Mouse (Mus musculus) heart, embryonic 12.5 days (tissue): ENCODE measurements around the gene Tardbp. TPM values are rescaled to one million over a fixed set of nuclear protein-coding genes. Genes with fewer than 3 reads are reported as not detected.

Experiments
- ATAC-seq: fragments of 200-750 bp; cut with Nextera tagmentation; 2 replicates; pipeline ENCODE4 v1.8.0; 2017; ENCODE audit warnings: moderate TSS enrichment, moderate library complexity; ENCODE audit not compliant: insufficient number of reproducible peaks, low FRiP score
- H3K27ac ChIP-seq: fragments of 300-500 bp; sonication (generic); 2 replicates; pipeline ENCODE4 v1.5.1; 2016; ENCODE audit warnings: mild to moderate bottlenecking, moderate library complexity; ENCODE audit not compliant: poor library complexity, severe bottlenecking
- H3K27me3 ChIP-seq: fragments of 300-500 bp; sonication (generic); replicated peaks from 2 replicates; pipeline ENCODE4 v1.6.1; 2016; ENCODE audit warnings: mild to moderate bottlenecking, moderate library complexity
- H3K36me3 ChIP-seq: fragments of 300-500 bp; sonication (generic); 2 replicates; pipeline ENCODE4 v1.6.1; 2016; ENCODE audit warnings: mild to moderate bottlenecking, moderate library complexity
- H3K4me1 ChIP-seq: fragments of 300-500 bp; sonication (generic); replicated peaks from 2 replicates; pipeline ENCODE4 v1.6.1; 2016; ENCODE audit warnings: mild to moderate bottlenecking
- H3K4me2 ChIP-seq: fragments of 300-500 bp; sonication (generic); 2 replicates; pipeline ENCODE4 v1.6.1; 2016; ENCODE audit warnings: mild to moderate bottlenecking, moderate library complexity
- H3K4me3 ChIP-seq: fragments of 300-500 bp; sonication (generic); 2 replicates; pipeline ENCODE4 v1.5.1; 2016; ENCODE audit warnings: mild to moderate bottlenecking
- H3K9ac ChIP-seq: fragments of 300-500 bp; sonication (generic); 2 replicates; pipeline ENCODE4 v1.6.1; 2016; ENCODE audit warnings: mild to moderate bottlenecking, moderate library complexity
- H3K9me3 ChIP-seq: fragments of 300-500 bp; sonication (generic); replicated peaks from 2 replicates; pipeline ENCODE4 v1.6.1; 2016; ENCODE audit warnings: mild to moderate bottlenecking, moderate library complexity
- WGBS: fragments of 180-500 bp; shearing (Covaris S2); methylation state at CpG from one replicate; pipeline ENCODE4 v1.1.7; 2016; 5-methylcytosine and 5-hydroxymethylcytosine counted together
- polyA plus RNA-seq: library from polyadenylated mRNA; unstranded; fragments of >200 nt; fragmentation: Nextera tagmentation; extraction: Ambion mirVana; gene quantifications from 2 replicates; pipeline ENCODE4 v1.2.1, GENCODE M21; 2016

The Tardbp gene
- polyA plus RNA-seq, 1 experiment from 2014 or later: 211 TPM

DNA sequence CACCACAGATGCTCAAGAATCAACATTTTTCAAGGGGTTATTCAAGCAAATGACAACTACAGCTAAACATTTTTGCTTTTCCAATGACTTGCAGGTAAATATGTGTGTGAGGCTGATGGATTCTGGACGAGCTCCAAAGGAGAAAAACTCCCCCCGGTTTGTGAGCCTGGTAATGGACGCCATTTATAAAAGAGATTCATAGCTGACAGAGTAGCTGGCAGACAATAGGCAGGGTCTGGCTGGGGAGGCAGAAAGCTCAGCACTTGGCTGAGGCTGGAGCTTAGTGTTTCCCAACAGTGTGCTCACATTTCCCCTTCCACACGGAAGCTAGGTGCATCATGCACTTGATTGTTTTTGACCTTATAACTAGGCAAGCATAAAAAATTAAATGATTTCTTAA lies 14.3 kb downstream of the Tardbp start:
- Histone ChIP-seq H3K27ac (no peak overlapping the region), H3K9me3 (no peaks in the 10 kb centered on the region), H3K9ac (no peak overlapping the region), H3K4me3 (no peak overlapping the region), H3K4me2 (no peak overlapping the region), H3K36me3 (peaks cover 59% of the 10 kb centered on the region), H3K27me3 (no peaks in the 10 kb centered on the region), H3K4me1 (peaks cover 28% of the 10 kb centered on the region)
- WGBS: 71% methylated on average over 4 of the region's 4 CpGs
- ATAC-seq: no peak

- Histone ChIP-seq H3K9ac (no peak overlapping the region), H3K27me3 (no peaks in the 10 kb centered on the region), H3K4me2 (no peak overlapping the region), H3K4me1 (peaks cover 28% of the 10 kb centered on the region), H3K9me3 (no peaks in the 10 kb centered on the region), H3K36me3 (peaks cover 48% of the 10 kb centered on the region), H3K27ac (no peak overlapping the region), H3K4me3 (no peak overlapping the region)
- WGBS: 66% methylated on average over 5 of the region's 5 CpGs
- ATAC-seq: no peak
Observed at GRCm38 (mm10) chr4:148610631-148611364, 16.0 kb downstream of the Tardbp start.

DNA sequence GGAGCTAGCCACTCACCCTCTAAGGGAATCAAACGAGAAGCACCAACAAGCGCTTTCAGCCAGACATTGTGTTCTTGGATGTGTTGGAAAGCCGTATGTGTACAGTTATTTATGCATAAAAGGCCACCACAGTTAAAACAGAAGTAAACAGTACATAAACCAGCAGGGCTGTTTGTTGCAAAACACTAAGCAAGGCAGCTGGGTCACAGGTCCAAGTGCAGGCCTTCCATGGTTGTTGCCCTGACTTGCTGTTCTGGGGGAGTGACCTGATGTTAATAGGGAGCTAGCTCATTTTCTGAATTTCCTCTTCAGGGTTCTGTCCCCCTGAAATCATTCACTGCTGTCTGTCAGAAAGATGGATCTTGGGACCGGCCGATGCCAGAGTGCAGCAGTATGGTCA lies 17.0 kb downstream of the Tardbp start:
- Histone ChIP-seq H3K27me3 (no peaks in the 10 kb centered on the region), H3K4me3 (no peak overlapping the region), H3K9ac (no peak overlapping the region), H3K36me3 (peaks cover 38% of the 10 kb centered on the region), H3K4me1 (peaks cover 28% of the 10 kb centered on the region), H3K9me3 (no peaks in the 10 kb centered on the region), H3K27ac (no peak overlapping the region), H3K4me2 (no peak overlapping the region)
- no peak for ATAC-seq
- 85% methylated on average over 5 of the region's 5 CpGs for WGBS

DNA sequence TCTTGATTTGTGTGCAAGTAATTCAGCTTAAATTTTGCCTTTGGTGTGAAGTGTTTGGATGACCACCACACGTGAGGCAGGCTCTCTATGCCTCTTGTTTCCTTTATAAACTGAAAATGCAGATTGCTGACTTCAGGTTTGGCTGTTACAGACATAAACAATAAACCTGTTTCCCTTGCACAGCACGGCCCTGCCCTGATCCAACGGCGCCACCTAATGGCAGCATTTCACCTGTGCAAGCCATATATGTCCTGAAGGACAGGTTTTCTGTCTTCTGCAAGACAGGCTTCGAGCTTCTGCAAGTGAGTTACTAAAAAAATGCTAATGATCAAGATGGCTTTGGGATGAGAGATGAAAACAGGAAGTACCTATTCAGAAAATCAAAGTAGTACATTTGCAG lies 19.1 kb downstream of the Tardbp start:
- ATAC-seq: no peak
- Histone ChIP-seq H3K36me3 (peaks cover 20% of the 10 kb centered on the region), H3K27me3 (no peaks in the 10 kb centered on the region), H3K27ac (peak overlapping the region; percentile 28; the same call in 1 of the 2 replicates), H3K9me3 (no peaks in the 10 kb centered on the region), H3K4me1 (peaks cover 23% of the 10 kb centered on the region; the same call in 1 of the 2 replicates), H3K4me3 (no peak overlapping the region), H3K9ac (no peak overlapping the region), H3K4me2 (no peak overlapping the region)
- 26% methylated on average over 5 of the region's 5 CpGs for WGBS

GRCm38 (mm10) chr4:148604541-148605165 lies 22.2 kb downstream of the Tardbp start:
- WGBS: 82% methylated on average over 3 of the region's 3 CpGs
- H3K9me3 ChIP-seq: no peaks in the 10 kb centered on the region
- H3K4me3 ChIP-seq: no peak overlapping the region
- no peak overlapping the region for H3K27ac ChIP-seq
- peaks cover 12% of the 10 kb centered on the region; the same call in 1 of the 2 replicates for H3K4me1 ChIP-seq
- no peak for ATAC-seq
- no peaks in the 10 kb centered on the region for H3K27me3 ChIP-seq
- no peak overlapping the region for H3K9ac ChIP-seq
- H3K4me2 ChIP-seq: no peak overlapping the region
- H3K36me3 ChIP-seq: peaks cover 4% of the 10 kb centered on the region; the same call in 1 of the 2 replicates

GRCm38 (mm10) chr4:148604141-148604540 lies 22.7 kb downstream of the Tardbp start:
- no peaks in the 10 kb centered on the region for H3K27me3 ChIP-seq
- H3K9ac ChIP-seq: no peak overlapping the region; the same call in 1 of the 2 replicates
- no peak overlapping the region for H3K4me3 ChIP-seq
- no peak overlapping the region for H3K27ac ChIP-seq
- ATAC-seq: no peak
- H3K9me3 ChIP-seq: 0 out of 2 replicates have a peak, but pooled peaks cover 3% of the 10 kb centered on the region
- no peak overlapping the region for H3K4me2 ChIP-seq
- WGBS: 67% methylated on average over 7 of the region's 7 CpGs
- H3K4me1 ChIP-seq: peaks cover 11% of the 10 kb centered on the region; the same call in 1 of the 2 replicates
- H3K36me3 ChIP-seq: peaks cover 9% of the 10 kb centered on the region

DNA sequence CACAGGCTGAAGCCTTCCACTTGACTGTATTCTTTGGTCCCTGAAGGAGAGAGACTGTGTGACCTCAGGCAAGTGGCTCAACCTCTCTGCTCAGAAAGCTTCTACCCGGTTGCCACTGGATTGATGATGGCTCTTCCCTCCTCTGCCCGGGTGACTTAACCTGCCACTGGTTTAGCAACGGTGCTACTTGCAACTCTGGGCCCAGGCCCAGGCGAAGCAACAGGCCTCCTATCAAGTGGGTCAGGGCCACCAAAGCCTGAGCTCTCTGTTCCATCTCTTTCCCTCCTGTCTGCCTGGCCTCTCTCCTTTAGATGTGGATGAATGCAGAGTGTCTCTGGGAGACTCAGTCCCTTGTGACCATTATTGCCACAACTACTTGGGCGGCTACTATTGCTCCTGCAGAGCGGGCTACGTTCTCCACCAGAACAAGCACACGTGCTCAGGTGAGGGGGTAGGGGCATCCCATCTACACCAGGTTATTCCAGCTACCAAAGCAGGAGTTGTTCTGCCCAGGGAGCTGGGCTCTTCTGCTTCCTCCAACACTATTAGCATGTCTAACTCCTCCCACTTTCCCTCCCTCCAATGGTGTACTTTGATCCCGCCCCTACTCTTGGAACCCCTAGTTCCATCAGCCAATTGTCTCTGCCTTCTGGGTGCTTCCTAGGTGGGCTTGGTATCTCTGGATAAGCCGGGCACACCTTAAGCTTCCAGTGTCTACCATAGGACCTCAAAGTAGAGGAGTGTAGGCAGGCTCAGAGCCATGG lies 23.3 kb downstream of the Tardbp start:
- H3K9ac ChIP-seq: no peak overlapping the region; the same call in 1 of the 2 replicates
- H3K9me3 ChIP-seq: 0 out of 2 replicates have a peak, but pooled peaks cover 7% of the 10 kb centered on the region
- H3K36me3 ChIP-seq: peaks cover 14% of the 10 kb centered on the region
- WGBS: 68% methylated on average over 10 of the region's 10 CpGs
- no peak overlapping the region for H3K4me2 ChIP-seq
- ATAC-seq: no peak
- H3K27ac ChIP-seq: no peak overlapping the region
- H3K27me3 ChIP-seq: no peaks in the 10 kb centered on the region
- H3K4me1 ChIP-seq: peaks cover 5% of the 10 kb centered on the region; the same call in 1 of the 2 replicates
- no peak overlapping the region for H3K4me3 ChIP-seq

DNA sequence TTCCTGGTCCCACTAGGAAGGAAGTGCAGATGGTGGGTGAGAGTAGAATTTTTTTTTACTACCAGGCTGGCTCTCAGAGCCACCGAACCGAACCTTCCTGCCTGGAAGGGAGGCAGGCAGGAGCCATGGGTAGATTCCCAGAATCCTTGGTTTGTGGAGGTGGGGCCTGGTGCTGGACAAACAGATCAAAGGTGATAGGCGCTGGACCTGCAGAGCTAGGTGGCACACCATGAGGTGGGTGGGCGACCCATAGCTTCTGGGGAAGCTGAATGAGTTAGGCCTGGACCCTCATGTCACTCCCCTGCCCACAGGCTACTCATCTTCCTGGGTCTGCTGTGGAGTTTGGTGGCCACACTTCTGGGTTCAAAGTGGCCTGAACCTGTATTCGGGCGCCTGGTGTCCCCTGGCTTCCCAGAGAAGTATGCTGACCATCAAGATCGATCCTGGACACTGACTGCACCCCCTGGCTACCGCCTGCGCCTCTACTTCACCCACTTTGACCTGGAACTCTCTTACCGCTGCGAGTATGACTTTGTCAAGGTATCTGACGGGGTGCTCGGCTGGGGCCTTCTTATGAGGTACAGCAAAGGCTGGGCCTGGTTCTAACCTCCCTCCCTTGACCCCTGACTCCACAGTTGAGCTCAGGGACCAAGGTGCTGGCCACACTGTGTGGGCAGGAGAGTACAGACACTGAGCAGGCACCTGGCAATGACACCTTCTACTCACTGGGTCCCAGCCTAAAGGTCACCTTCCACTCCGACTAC lies 24.3 kb downstream of the Tardbp start, which contains the start of gene Masp2:
Gene Masp2 (plus strand): TSS at position 198 of the 764 bp plus-strand sequence.
- H3K27me3 ChIP-seq: no peaks in the 10 kb centered on the region
- no peaks in the 10 kb centered on the region for H3K4me1 ChIP-seq
- H3K4me2 ChIP-seq: no peak within 1 kb of the TSS
- no peak within 1 kb of the TSS for H3K9ac ChIP-seq
- WGBS: 84% methylated on average over 14 of the region's 14 CpGs
- no peak for ATAC-seq
- 0 out of 2 replicates have a peak, but pooled peaks cover 7% of the 10 kb centered on the region for H3K9me3 ChIP-seq
- peaks cover 24% of the 10 kb centered on the region for H3K36me3 ChIP-seq
- no peak within 1 kb of the TSS for H3K4me3 ChIP-seq
- H3K27ac ChIP-seq: no peak within 1 kb of the TSS

DNA sequence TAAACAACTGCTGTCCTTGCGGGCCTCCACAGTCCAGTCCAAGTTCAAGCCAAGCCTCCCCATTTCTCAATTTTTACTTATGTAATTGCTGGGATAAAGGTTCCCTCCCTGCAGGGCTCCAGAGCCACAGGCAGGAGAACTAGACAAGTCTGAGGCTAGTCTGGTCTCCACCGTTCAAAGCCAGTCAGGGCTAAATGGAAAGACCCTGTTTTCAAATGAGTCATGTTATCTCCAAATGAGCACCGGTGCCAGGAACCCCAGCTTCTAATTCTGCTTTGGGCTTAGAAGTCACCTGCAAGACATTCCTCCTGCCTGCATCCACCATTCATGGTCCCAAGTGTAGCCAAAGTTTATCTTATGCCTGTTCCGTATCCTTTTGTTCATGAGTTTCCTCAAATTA lies 24.9 kb downstream of the Tardbp start:
- no peak for ATAC-seq
- Histone ChIP-seq H3K9ac (no peak overlapping the region), H3K27me3 (no peaks in the 10 kb centered on the region), H3K4me3 (no peak overlapping the region), H3K36me3 (peaks cover 25% of the 10 kb centered on the region), H3K4me2 (no peak overlapping the region), H3K27ac (no peak overlapping the region), H3K4me1 (no peaks in the 10 kb centered on the region), H3K9me3 (0 out of 2 replicates have a peak, but pooled peaks cover 7% of the 10 kb centered on the region)
- 64% methylated on average over 4 of the region's 4 CpGs for WGBS

- 83% methylated on average over 4 of the region's 4 CpGs for WGBS
- Histone ChIP-seq H3K36me3 (peaks cover 39% of the 10 kb centered on the region), H3K4me2 (no peak overlapping the region), H3K27me3 (no peaks in the 10 kb centered on the region), H3K27ac (no peak overlapping the region), H3K4me1 (no peaks in the 10 kb centered on the region), H3K4me3 (no peak overlapping the region), H3K9me3 (0 out of 2 replicates have a peak, but pooled peaks cover 7% of the 10 kb centered on the region), H3K9ac (no peak overlapping the region)
- ATAC-seq: no peak
Observed at GRCm38 (mm10) chr4:148600316-148600715, 26.5 kb downstream of the Tardbp start.
